Mouse (Mus musculus) embryonic fibroblast, embryonic 13.5 days (primary cell): ENCODE results near the gene Acer3. TPM values are rescaled to one million over a fixed set of nuclear protein-coding genes. Genes with fewer than 3 reads are reported as not detected.

ENCODE experiments used
- H3K27ac ChIP-seq: 2 replicates; pipeline ENCODE4 v1.5.1; 2012; ENCODE audit warnings: low read length, control low read depth, inconsistent platforms; ENCODE audit not compliant: insufficient read depth
- H3K4me1 ChIP-seq: 2 replicates; pipeline ENCODE4 v1.6.1; 2011; ENCODE audit warnings: low read length; ENCODE audit not compliant: control insufficient read depth, insufficient read depth
- H3K4me3 ChIP-seq: 2 replicates; pipeline ENCODE4 v1.5.1; 2011; ENCODE audit warnings: mild to moderate bottlenecking, control low read depth, low read length; ENCODE audit not compliant: insufficient read depth
- CTCF ChIP-seq: IDR thresholded peaks from 2 replicates; pipeline ENCODE4 v1.5.1; 2011; ENCODE audit warnings: mild to moderate bottlenecking, control low read depth, low read length, moderate library complexity, borderline replicate concordance; ENCODE audit not compliant: insufficient read depth
- POLR2A ChIP-seq: IDR thresholded peaks from 2 replicates; pipeline ENCODE4 v1.6.1; 2011; ENCODE audit warnings: low read depth, mild to moderate bottlenecking, control low read depth, low read length, moderate library complexity
- polyA plus RNA-seq: library from polyadenylated mRNA; stranded (reverse); fragments of >200 nt; gene quantifications from 2 replicates; pipeline ENCODE4 v1.2.4, GENCODE M21; 2011; ENCODE audit warnings: low read depth; ENCODE audit not compliant: missing spikeins, insufficient read length

The Acer3 gene
- polyA plus RNA-seq, 1 experiment: 40.3 TPM

DNA sequence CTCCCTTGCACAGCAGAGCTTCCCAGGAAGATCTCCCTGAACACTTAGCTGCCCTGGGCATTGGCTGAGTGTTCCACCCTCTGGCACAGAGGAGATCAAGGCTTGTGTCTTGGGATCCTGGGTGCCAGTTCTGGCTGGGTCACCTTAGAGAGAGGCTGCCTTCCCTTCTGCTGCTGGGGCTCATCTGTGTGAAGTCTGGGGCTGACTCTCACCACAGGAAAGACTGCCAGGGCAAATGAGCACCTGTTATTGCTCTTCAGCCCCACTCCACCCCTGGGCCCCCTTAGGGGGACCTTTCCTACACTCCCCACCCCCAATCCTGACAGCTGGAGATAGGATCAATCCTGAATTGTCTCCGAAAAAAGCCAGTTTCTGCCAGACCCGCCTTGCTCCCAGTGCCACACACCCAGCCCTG, 143.9 kb downstream of the Acer3 start:
- Histone ChIP-seq H3K4me1 (no peaks in the 10 kb centered on the region), H3K4me3 (no peak overlapping the region), H3K27ac (no peak overlapping the region)
- TF ChIP-seq CTCF (no peak), POLR2A (no peak)

DNA sequence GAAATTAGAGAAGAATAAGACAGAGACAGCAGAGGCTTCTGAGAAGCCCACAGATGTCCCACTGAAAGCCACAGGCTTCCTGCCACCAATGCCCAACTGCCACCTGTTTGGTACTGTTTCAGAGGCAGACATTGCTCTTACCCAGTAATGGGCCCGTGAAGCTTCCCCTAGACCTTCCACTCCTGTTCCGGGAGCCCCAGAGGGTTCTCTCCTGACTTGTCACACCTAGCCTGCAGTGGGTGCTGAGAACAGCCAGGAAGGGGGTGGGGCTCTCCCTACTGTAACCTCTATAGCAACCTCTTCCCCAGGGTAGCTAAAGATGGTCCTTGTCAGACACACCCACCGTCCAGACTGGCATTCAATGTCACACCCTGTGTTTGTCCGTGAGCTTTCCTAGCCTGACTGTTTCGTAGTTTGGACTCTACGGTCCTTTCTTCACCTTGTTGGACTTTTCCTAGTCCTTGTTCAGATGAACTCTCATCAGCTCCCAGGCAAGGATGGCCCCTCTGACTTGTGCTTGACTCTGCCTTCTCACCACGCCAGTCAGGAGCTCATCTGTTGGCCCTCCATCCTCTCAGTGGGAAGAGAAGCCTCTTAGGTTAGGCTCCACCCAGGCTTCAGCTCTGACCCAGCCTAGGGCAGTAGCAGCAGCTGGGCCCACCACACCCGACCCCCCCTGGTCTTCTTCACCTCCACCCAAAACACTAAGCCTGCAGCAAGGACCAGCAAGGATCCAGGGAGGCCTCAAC, 144.5 kb downstream of the Acer3 start:
- H3K27ac ChIP-seq: no peak overlapping the region
- TF ChIP-seq CTCF: no peak
- TF ChIP-seq POLR2A: no peak
- no peak overlapping the region for H3K4me3 ChIP-seq

DNA sequence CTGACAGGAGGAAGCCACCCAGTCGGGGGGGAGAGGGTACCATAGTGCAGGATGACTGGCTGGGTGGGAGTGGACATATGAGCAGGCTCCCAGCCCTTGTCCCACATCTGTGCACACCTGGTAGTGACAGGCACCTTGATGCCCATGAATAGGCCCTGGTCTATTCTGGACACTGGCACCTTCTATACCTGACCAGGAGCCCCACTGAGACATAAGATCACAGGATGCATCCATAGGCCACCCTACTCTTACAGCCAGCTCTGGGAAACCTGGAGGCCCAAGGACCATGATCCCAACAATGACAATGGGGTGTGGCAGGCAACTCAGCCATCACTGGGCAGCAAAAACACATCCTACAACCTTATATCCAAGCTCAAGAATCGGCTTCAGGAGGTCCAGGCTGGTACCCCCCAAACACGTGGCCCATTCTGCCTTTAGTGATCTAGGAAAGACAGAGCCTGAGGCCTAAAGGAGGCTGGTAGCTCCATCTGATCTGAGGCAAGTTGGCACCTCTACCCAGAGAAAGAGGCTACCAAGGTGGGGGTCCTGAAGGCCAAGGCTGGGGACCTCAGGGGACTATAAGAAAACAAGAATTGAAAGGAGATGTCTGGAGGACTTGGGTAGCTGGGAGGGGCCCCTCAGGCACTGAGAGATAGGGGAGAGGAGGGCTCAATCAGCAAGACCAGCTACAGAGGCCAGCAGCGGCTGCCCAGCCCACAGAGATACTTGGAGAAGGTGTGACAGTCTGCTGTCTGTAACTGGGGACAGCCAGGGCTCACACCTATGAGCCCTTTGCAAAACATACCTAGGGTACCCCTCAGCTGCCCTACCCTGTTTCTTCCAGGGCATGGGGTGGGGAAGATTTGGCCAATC, 145.9 kb downstream of the Acer3 start:
- H3K4me3 ChIP-seq: no peak overlapping the region
- no peaks in the 10 kb centered on the region for H3K4me1 ChIP-seq
- H3K27ac ChIP-seq: no peak overlapping the region
- no peak for TF ChIP-seq CTCF
- no peak for TF ChIP-seq POLR2A

More for the DNA sequence above, 144.5 kb downstream of the Acer3 start:
- no peaks in the 10 kb centered on the region for H3K4me1 ChIP-seq

DNA sequence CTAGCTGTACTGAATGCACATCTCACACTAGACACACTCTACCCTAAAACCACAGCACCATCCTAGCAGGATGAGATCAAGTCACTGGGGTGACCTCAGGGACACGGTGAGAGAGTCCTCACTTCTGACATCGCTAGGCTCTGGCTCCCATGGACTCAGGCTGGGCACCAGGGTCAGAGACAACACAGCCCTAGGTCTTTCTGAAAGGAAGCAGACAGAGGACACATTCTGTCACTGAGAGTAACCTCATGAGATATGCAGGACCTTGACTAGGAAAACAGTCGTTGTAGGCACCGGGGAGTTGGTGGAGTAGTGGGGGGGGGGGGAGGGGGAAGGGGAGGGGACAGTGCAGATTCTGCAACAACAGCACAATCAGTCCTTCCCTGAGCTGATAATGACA, 147.6 kb downstream of the Acer3 start:
- H3K27ac ChIP-seq: no peak overlapping the region
- no peaks in the 10 kb centered on the region for H3K4me1 ChIP-seq
- no peak for TF ChIP-seq CTCF
- no peak for TF ChIP-seq POLR2A
- no peak overlapping the region for H3K4me3 ChIP-seq

DNA sequence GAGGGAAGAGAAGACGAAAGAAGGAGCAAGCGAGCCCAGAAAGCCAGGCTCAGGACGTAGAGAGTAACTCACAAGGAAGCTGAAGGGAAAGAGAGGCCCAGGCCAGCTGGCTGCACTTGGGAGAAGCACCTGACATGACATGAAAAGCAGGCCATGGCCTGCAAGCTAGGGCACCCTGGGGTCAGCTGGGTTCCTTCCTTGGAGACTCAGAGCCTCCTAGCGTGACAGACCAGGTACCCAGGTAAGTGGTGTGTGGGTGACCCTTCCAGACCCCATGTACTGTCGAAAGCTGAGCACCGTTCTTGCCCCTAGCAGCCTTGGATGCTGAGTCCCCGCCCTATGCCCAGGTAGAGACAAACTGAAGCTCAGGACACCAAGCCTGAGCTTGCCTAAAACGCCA, 148.3 kb downstream of the Acer3 start:
- H3K27ac ChIP-seq: no peak overlapping the region
- no peaks in the 10 kb centered on the region for H3K4me1 ChIP-seq
- no peak overlapping the region for H3K4me3 ChIP-seq
- TF ChIP-seq CTCF: no peak
- no peak for TF ChIP-seq POLR2A

DNA sequence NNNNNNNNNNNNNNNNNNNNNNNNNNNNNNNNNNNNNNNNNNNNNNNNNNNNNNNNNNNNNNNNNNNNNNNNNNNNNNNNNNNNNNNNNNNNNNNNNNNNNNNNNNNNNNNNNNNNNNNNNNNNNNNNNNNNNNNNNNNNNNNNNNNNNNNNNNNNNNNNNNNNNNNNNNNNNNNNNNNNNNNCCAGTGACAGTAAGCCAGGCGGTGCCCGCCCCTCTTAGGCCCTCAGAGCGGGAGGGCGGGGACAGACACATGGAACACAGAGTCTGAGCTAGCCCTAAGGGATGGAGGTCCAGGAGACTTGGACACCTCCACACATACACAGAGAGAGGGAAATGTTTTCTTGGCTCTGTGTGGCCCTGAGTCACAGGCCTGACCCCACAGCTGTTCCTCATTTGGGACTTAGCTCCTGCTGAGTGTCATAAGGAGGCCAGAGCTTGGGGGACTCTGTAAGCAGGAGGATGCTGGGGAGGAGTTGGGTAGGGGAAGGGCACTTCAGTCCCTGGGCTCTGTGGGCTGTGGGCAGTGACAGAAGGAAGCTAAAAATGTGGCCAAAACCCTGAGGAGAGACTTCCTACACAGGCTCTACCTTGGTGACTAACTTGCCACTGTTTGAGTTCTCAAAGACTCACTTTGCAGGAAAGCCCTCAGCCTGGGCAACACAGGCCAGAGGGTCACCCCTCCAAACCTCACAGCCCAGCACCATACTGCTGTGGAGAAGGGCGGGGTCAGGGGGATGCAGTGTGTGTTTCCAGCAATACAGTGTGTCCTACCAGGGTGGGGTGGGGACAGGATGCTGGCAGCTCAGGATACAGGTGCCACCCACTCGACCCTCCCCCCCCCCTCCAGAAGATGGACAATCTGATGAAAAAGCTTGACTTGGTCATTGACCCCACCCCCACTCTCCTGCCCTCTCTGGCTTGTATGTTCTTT, 149.6 kb downstream of the Acer3 start:
- Histone ChIP-seq H3K27ac (peak overlapping the region; percentile 84), H3K4me3 (no peak overlapping the region), H3K4me1 (no peaks in the 10 kb centered on the region)
- TF ChIP-seq CTCF (no peak), POLR2A (no peak)

DNA sequence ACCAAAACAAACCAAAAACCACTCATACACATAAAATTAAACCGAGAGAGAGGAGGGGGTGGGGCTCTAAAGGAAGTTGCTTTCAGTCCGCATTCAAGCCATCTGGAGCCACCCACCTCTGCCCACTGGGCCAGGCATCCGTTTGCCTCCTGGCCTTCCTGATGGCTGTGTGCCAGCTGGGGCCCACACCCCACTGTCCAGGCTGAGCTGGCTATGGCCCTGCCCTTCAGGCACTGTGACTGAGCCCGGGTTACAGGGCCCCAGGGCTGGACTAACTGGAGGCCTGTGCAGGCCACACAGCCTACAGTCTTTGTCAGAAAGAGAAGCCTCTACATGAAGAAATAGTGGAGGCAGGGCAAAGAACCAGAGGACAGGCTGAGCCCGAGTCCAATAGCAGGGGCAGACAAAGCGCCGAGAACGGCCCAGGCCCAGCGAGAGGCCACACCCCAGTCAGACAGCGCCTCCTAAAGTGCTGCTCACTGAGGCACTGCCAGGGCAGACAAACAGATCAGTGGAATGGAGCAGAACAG, 155.9 kb downstream of the Acer3 start:
- TF ChIP-seq CTCF (no peak), POLR2A (no peak)
- Histone ChIP-seq H3K27ac (peak overlapping the region; percentile 11; the same call in 1 of the 2 replicates), H3K4me3 (no peak overlapping the region), H3K4me1 (peaks cover 3% of the 10 kb centered on the region)

DNA sequence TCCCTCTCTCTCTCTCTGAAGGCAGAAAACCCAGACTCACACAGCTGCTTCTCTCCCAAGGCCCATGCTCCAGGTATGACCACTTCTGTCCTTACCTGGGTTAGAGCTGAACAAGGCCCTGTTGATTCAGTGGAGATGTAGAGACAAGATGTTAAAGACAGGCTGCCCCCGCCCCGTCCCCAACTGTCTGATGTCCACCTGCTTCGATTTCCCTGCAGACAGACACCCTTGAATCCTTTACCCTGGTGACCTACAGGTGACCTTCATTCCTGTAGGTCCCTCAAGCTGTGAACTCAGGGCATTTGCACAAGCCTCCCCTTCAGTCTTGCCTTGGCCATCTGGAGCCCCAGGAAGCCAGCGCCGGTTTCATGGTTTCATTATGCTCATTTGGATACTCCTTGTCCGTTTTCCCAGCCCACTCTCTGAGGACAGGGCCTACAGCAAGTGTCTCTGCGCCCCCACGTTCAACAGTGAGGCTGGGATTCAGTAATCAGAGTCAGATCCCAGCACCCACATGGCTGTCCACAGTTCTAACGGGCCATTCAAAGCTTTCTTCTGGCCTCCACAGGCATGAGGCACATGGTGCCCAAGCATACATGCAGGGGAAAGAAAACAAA, 156.5 kb downstream of the Acer3 start:
- no peak for TF ChIP-seq POLR2A
- TF ChIP-seq CTCF: no peak
- Histone ChIP-seq H3K4me1 (peaks cover 7% of the 10 kb centered on the region), H3K27ac (no peak overlapping the region; the same call in 1 of the 2 replicates), H3K4me3 (no peak overlapping the region)

DNA sequence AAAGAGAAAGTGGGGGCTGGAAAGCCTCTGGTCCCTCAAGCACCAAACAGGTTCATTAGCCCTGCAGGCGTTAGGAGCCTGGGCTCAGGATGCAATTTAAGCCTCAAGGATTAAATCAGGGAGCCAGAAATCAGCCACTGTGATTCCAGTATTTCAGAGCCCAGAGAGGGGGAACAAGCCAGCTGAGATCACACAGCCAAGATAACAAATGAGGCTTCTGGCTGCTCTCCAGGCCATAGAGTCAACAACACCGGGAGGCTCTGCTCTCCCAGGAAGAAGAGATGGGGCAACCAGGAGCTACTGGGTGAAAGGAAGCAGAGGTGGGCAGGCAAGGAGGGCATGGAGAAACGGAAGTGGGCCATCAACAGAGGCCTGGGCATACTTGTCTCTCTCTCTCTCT, 157.3 kb downstream of the Acer3 start:
- H3K4me3 ChIP-seq: no peak overlapping the region
- no peak overlapping the region for H3K27ac ChIP-seq

More for the DNA sequence above, 157.3 kb downstream of the Acer3 start:
- TF ChIP-seq POLR2A (no peak), CTCF (no peak)
- peaks cover 7% of the 10 kb centered on the region for H3K4me1 ChIP-seq
